Comparison of ENCODE assay signal across 24 mouse cellular contexts in genomic region chr3:105171527-105171926, GRCm38 (mm10).
DNase-seq lines count a peak whose midpoint lies in the region; ATAC-seq lines count a peak whose summit lies in the region.
"Had no signal": no experiment of that assay in that cellular context is flagged by ENCODE, and none has a peak within 500 bp of the region (broad histone marks: within the 10 kb centered on the region; RNA-seq: fewer than 3 reads in every experiment).

No protein-coding gene starts in this region.

- H3K4me2 ChIP-seq in hindbrain, embryonic 15.5 days, result no peak overlapping the region
- H3K4me2 ChIP-seq in midbrain, embryonic 14.5 days (ENCODE audit: low read length), result no peak overlapping the region
- H3K4me2 ChIP-seq in midbrain, embryonic 15.5 days, result no peak overlapping the region
- H3K4me2 ChIP-seq: embryonic facial prominence, embryonic 13.5 days; forebrain, embryonic 12.5 days; forebrain, embryonic 15.5 days; heart, embryonic 13.5 days had no signal

- no peaks in the 10 kb centered on the region for H3K27me3 ChIP-seq in hindbrain, embryonic 15.5 days
- H3K27me3 ChIP-seq in hindbrain, embryonic 10.5 days (ENCODE audit: insufficient read depth, poor library complexity, severe bottlenecking), result no peaks in the 10 kb centered on the region
- H3K27me3 ChIP-seq in midbrain, embryonic 14.5 days (ENCODE audit: control insufficient read depth, insufficient read depth, low read length), result no peaks in the 10 kb centered on the region
- no peaks in the 10 kb centered on the region for H3K27me3 ChIP-seq in midbrain, embryonic 15.5 days (replicated peaks)
- H3K27me3 ChIP-seq: embryonic facial prominence, embryonic 13.5 days; forebrain, embryonic 12.5 days; forebrain, embryonic 15.5 days; heart, embryonic 13.5 days had no signal

- H3K9me3 ChIP-seq in hindbrain, embryonic 15.5 days, result no peaks in the 10 kb centered on the region
- no peaks in the 10 kb centered on the region for H3K9me3 ChIP-seq in hindbrain, embryonic 10.5 days
- H3K9me3 ChIP-seq in midbrain, embryonic 14.5 days (ENCODE audit: control insufficient read depth, low read length), result no peaks in the 10 kb centered on the region
- no peaks in the 10 kb centered on the region for H3K9me3 ChIP-seq in midbrain, embryonic 15.5 days
- H3K9me3 ChIP-seq: embryonic facial prominence, embryonic 10.5 days; embryonic facial prominence, embryonic 13.5 days; forebrain, embryonic 15.5 days; heart, embryonic 10.5 days; heart, embryonic 13.5 days had no signal

- no peaks in the 10 kb centered on the region for H3K36me3 ChIP-seq in hindbrain, embryonic 15.5 days
- no peaks in the 10 kb centered on the region for H3K36me3 ChIP-seq in hindbrain, embryonic 10.5 days
- H3K36me3 ChIP-seq in midbrain, embryonic 14.5 days (ENCODE audit: control insufficient read depth, insufficient read depth, low read length), result no peaks in the 10 kb centered on the region
- H3K36me3 ChIP-seq in midbrain, embryonic 15.5 days (replicated peaks), result no peaks in the 10 kb centered on the region
- H3K36me3 ChIP-seq: embryonic facial prominence, embryonic 10.5 days; embryonic facial prominence, embryonic 13.5 days; forebrain, embryonic 12.5 days; forebrain, embryonic 15.5 days; heart, embryonic 10.5 days; heart, embryonic 13.5 days had no signal

- peaks cover 13% of the 10 kb centered on the region; the same call in 1 of the 2 replicates for H3K4me1 ChIP-seq in hindbrain, embryonic 15.5 days (replicated peaks)
- H3K4me1 ChIP-seq in hindbrain, embryonic 10.5 days (replicated peaks), result 0 out of 2 replicates have a peak, but pooled peaks cover 5% of the 10 kb centered on the region
- peaks cover 9% of the 10 kb centered on the region for H3K4me1 ChIP-seq in midbrain, embryonic 14.5 days (ENCODE audit: control insufficient read depth, insufficient read depth, low read length)
- H3K4me1 ChIP-seq in midbrain, embryonic 15.5 days, result peaks cover 8% of the 10 kb centered on the region
- H3K4me1 ChIP-seq: embryonic facial prominence, embryonic 13.5 days; heart, embryonic 10.5 days; heart, embryonic 13.5 days had no signal

- peak; percentile 14 to 15 for DNase-seq in cerebellum, postnatal 10 days
- DNase-seq in cerebellum, postnatal 36 days, result no peak
- no peak for DNase-seq in hindbrain, embryonic 10.5 days (ENCODE audit: low spot score)
- peak; percentile 45 for DNase-seq in midbrain, embryonic 14.5 days
- DNase-seq: adrenal gland, adult 8-10 months; adrenal gland, postnatal 25 days; cerebellum, adult 18-20 months; cerebellum, adult 9-10 months; cerebellum, postnatal 25 days; embryo, embryonic 11 days; gastrocnemius, postnatal 25 days; heart, adult 2 months; kidney, adult 2 months had no signal

- 0 out of 2 replicates have a peak, but pooled peaks have one; percentile 11 for ATAC-seq in hindbrain, embryonic 15.5 days (ENCODE audit: low FRiP score, low read depth)
- no peak for ATAC-seq in midbrain, embryonic 14.5 days (ENCODE audit: low FRiP score, low TSS enrichment)
- ATAC-seq in midbrain, embryonic 15.5 days (replicated peaks), result no peak; the same call in 1 of the 2 replicates
- ATAC-seq: activated CD4-positive, CD25-positive, alpha-beta regulatory T cell, adult 4 months; forebrain, embryonic 15.5 days; intestine, postnatal 0 days had no signal

- WGBS in hindbrain, embryonic 15.5 days, result 54% methylated on average over 5 of the region's 5 CpGs
- WGBS in hindbrain, embryonic 10.5 days, result 81% methylated on average over 5 of the region's 5 CpGs
- 62% methylated on average over 5 of the region's 5 CpGs for WGBS in midbrain, embryonic 14.5 days
- WGBS in midbrain, embryonic 15.5 days, result 61% methylated on average over 5 of the region's 5 CpGs

- no peak overlapping the region for H3K9ac ChIP-seq in hindbrain, embryonic 15.5 days
- no peak overlapping the region for H3K9ac ChIP-seq in midbrain, embryonic 14.5 days (replicated peaks; ENCODE audit: low read length)
- no peak overlapping the region for H3K9ac ChIP-seq in midbrain, embryonic 15.5 days
- H3K9ac ChIP-seq: embryonic facial prominence, embryonic 13.5 days; forebrain, embryonic 12.5 days; forebrain, embryonic 15.5 days; heart, embryonic 13.5 days had no signal

- no peak overlapping the region for H3K4me3 ChIP-seq in hindbrain, embryonic 15.5 days
- H3K4me3 ChIP-seq in hindbrain, embryonic 10.5 days, result no peak overlapping the region
- H3K4me3 ChIP-seq in midbrain, embryonic 14.5 days (replicated peaks; ENCODE audit: low read depth, low read length), result no peak overlapping the region
- H3K4me3 ChIP-seq in midbrain, embryonic 15.5 days, result no peak overlapping the region
- H3K4me3 ChIP-seq: embryonic facial prominence, embryonic 10.5 days; embryonic facial prominence, embryonic 13.5 days; erythroblast, embryonic 14.5 days; forebrain, embryonic 12.5 days; forebrain, embryonic 15.5 days; heart, adult 2 months; heart, embryonic 10.5 days; heart, embryonic 13.5 days had no signal

- H3K27ac ChIP-seq in hindbrain, embryonic 15.5 days (replicated peaks), result no peak overlapping the region
- H3K27ac ChIP-seq in hindbrain, embryonic 10.5 days, result no peak overlapping the region
- H3K27ac ChIP-seq in midbrain, embryonic 14.5 days (replicated peaks; ENCODE audit: low read depth, low read length), result 0 out of 2 replicates have a peak overlapping the region, but pooled peaks have one; percentile 8
- no peak overlapping the region for H3K27ac ChIP-seq in midbrain, embryonic 15.5 days
- H3K27ac ChIP-seq: embryonic facial prominence, embryonic 10.5 days; embryonic facial prominence, embryonic 13.5 days; forebrain, embryonic 12.5 days; forebrain, embryonic 15.5 days; heart, adult 2 months; heart, embryonic 10.5 days; heart, embryonic 13.5 days had no signal

Comparison
In these comparisons a context has a peak if more than half of its experiments do, and no peak if none do; other contexts are left out.
1. DNase-seq: peak in cerebellum, postnatal 10 days (2 of 2) and midbrain, embryonic 14.5 days (single experiment); none in cerebellum, postnatal 36 days (0 of 2) and hindbrain, embryonic 10.5 days (single experiment).